Mouse (Mus musculus): ENCODE measurements at regions not wholly inside any gene's neighbourhood (a gene's known extent, or its start where the extent isn't known, plus 50 kb on each side); places are given as distances from the start of the nearest gene placed in this dataset.

GRCm38 (mm10) chr11:65638211-65638610 lies 149.9 kb downstream of the Map2k4 start:
- Histone ChIP-seq H3K36me3 (ENCODE audit: insufficient read depth) (no peaks in the 10 kb centered on the region), H3K9me3 (ENCODE audit: low read length) (no peaks in the 10 kb centered on the region), H3K9ac (no peak overlapping the region), H3K27ac (ENCODE audit: low read depth, low read length) (no peak overlapping the region), H3K27me3 (ENCODE audit: insufficient read depth, low read length) (no peaks in the 10 kb centered on the region), H3K4me2 (ENCODE audit: low read depth) (no peak overlapping the region), H3K4me1 (ENCODE audit: insufficient read depth) (no peaks in the 10 kb centered on the region), H3K4me3 (ENCODE audit: low read depth, low read length) (no peak overlapping the region)
- DNase-seq: no peak
- 82% methylated on average over 2 of the region's 2 CpGs for WGBS
- TF ChIP-seq CTCF (IDR thresholded peaks at IDR 0.05; ENCODE audit: low read depth): no peak
- ATAC-seq: no peak

DNA sequence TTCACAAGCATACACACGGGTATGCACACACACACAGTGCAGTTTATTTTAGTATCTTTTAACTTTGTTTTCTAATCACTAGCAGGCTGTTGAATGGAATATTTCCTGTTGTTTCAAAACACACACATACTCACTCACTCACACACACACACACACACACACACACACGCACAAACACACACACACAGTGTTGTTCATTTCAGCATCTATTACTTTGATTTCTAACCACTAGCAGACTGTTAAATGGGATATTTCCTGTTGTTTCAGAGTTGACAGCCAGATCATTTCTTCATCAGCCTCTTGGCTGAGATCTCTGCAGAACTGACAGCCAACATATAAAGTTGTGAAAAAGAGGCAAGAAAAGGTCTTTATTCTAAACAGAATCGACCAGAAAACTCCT lies 150.9 kb downstream of the Map2k4 start:
- no peak overlapping the region for H3K9ac ChIP-seq
- 70% methylated on average over 3 of the region's 3 CpGs for WGBS
- DNase-seq (no peak), ATAC-seq (no peak)
- no peak overlapping the region for H3K27ac ChIP-seq (ENCODE audit: low read depth, low read length)
- no peak overlapping the region for H3K4me3 ChIP-seq (ENCODE audit: low read depth, low read length)
- no peaks in the 10 kb centered on the region for H3K4me1 ChIP-seq (ENCODE audit: insufficient read depth)
- no peaks in the 10 kb centered on the region for H3K36me3 ChIP-seq (ENCODE audit: insufficient read depth)
- no peaks in the 10 kb centered on the region for H3K9me3 ChIP-seq (ENCODE audit: low read length)
- H3K4me2 ChIP-seq (ENCODE audit: low read depth): no peak overlapping the region
- no peaks in the 10 kb centered on the region for H3K27me3 ChIP-seq (ENCODE audit: insufficient read depth, low read length)
- no peak for TF ChIP-seq CTCF (IDR thresholded peaks at IDR 0.05; ENCODE audit: low read depth)

- ATAC-seq (no peak), DNase-seq (no peak)
- Histone ChIP-seq H3K4me3 (ENCODE audit: low read depth, low read length) (no peak overlapping the region), H3K9ac (no peak overlapping the region), H3K27me3 (ENCODE audit: insufficient read depth, low read length) (no peaks in the 10 kb centered on the region), H3K9me3 (ENCODE audit: low read length) (no peaks in the 10 kb centered on the region), H3K36me3 (ENCODE audit: insufficient read depth) (no peaks in the 10 kb centered on the region), H3K4me2 (ENCODE audit: low read depth) (no peak overlapping the region), H3K4me1 (ENCODE audit: insufficient read depth) (no peaks in the 10 kb centered on the region), H3K27ac (ENCODE audit: low read depth, low read length) (no peak overlapping the region)
- no peak for TF ChIP-seq CTCF (IDR thresholded peaks at IDR 0.05; ENCODE audit: low read depth)
- 84% methylated on average over 4 of the region's 4 CpGs for WGBS
Observed at GRCm38 (mm10) chr11:65635307-65635706, 152.8 kb downstream of the Map2k4 start.

DNA sequence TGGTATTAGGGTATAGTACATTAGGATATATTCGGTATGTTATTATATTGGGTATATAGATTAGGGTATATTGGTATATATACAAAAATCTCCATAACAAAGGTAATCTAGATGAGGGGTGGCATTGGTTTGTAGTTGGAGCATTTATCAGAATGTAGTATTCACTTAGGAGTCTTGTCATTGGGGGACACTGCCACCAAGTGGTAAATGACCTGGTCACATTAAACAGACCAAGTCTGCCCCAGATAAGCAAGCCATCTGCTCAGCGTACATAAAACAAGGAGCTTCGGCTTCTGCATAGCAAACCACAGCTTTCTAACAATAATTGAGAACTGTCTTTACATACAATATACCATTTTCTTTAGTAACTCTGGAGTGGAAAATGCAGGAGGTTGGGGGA lies 156.9 kb downstream of the Map2k4 start:
- H3K9ac ChIP-seq: no peak overlapping the region
- no peaks in the 10 kb centered on the region for H3K4me1 ChIP-seq (ENCODE audit: insufficient read depth)
- H3K27me3 ChIP-seq (ENCODE audit: insufficient read depth, low read length): no peaks in the 10 kb centered on the region
- DNase-seq: peak; percentile 45
- no peaks in the 10 kb centered on the region for H3K9me3 ChIP-seq (ENCODE audit: low read length)
- H3K27ac ChIP-seq (ENCODE audit: low read depth, low read length): no peak overlapping the region
- TF ChIP-seq CTCF (IDR thresholded peaks at IDR 0.05; ENCODE audit: low read depth): peak; percentile 60
- no peak overlapping the region for H3K4me2 ChIP-seq (ENCODE audit: low read depth)
- H3K4me3 ChIP-seq (ENCODE audit: low read depth, low read length): no peak overlapping the region
- no peak for ATAC-seq
- no peaks in the 10 kb centered on the region for H3K36me3 ChIP-seq (ENCODE audit: insufficient read depth)
- WGBS: 77% methylated on average over 3 of the region's 3 CpGs

DNA sequence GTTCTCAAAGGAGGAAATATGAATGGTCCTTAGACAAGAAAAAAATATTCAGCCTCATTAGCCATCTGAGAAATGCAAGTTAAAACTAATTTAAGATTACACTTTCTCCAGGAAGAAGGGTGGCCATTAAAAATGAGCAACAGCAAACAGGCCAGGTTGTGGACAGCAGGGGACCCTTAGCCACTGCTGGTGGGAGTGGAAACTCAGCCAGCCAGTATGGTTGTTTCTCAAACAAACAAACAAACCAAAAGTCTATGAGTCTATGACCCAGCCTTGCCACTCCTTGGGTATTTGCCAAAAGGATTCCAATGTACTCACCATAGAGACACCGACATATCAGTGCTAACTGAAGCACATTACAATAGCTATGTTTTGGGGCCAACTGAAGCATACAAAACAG lies 157.7 kb downstream of the Map2k4 start:
- no peaks in the 10 kb centered on the region for H3K36me3 ChIP-seq (ENCODE audit: insufficient read depth)
- H3K9ac ChIP-seq: no peak overlapping the region
- no peak for TF ChIP-seq CTCF (IDR thresholded peaks at IDR 0.05; ENCODE audit: low read depth)
- no peak for DNase-seq
- whole genome bisulfite sequencing: 43% methylated on average over 1 of the region's 1 CpGs
- H3K4me2 ChIP-seq (ENCODE audit: low read depth): no peak overlapping the region
- no peak overlapping the region for H3K4me3 ChIP-seq (ENCODE audit: low read depth, low read length)
- H3K4me1 ChIP-seq (ENCODE audit: insufficient read depth): no peaks in the 10 kb centered on the region
- H3K27me3 ChIP-seq (ENCODE audit: insufficient read depth, low read length): no peaks in the 10 kb centered on the region
- H3K9me3 ChIP-seq (ENCODE audit: low read length): no peaks in the 10 kb centered on the region
- ATAC-seq: no peak
- H3K27ac ChIP-seq (ENCODE audit: low read depth, low read length): no peak overlapping the region

DNA sequence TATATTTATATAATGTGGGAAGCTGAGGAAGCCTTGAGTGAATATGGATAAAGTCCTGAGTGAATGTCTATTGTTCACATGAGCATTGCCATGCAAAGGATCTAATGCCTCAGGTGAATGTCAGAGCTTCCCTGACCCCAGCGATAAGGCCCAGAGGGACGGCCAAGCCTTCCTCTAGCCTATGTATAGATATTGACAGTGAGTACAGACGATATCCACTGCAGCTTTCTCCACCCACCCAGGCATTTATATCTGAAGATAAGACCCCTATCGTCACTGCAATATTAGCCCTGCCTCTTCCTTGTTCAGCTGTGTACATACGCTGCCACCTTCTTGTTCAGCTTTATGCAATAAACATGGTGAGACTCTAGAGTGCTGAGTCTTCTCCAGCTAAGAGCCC lies 158.8 kb downstream of the Map2k4 start:
- ATAC-seq (no peak), DNase-seq (no peak)
- Histone ChIP-seq H3K4me3 (ENCODE audit: low read depth, low read length) (no peak overlapping the region), H3K4me2 (ENCODE audit: low read depth) (no peak overlapping the region), H3K27ac (ENCODE audit: low read depth, low read length) (no peak overlapping the region), H3K9ac (no peak overlapping the region), H3K27me3 (ENCODE audit: insufficient read depth, low read length) (no peaks in the 10 kb centered on the region), H3K9me3 (ENCODE audit: low read length) (no peaks in the 10 kb centered on the region), H3K36me3 (ENCODE audit: insufficient read depth) (no peaks in the 10 kb centered on the region), H3K4me1 (ENCODE audit: insufficient read depth) (no peaks in the 10 kb centered on the region)
- WGBS: 96% methylated on average over 5 of the region's 5 CpGs
- TF ChIP-seq CTCF (IDR thresholded peaks at IDR 0.05; ENCODE audit: low read depth): no peak

DNA sequence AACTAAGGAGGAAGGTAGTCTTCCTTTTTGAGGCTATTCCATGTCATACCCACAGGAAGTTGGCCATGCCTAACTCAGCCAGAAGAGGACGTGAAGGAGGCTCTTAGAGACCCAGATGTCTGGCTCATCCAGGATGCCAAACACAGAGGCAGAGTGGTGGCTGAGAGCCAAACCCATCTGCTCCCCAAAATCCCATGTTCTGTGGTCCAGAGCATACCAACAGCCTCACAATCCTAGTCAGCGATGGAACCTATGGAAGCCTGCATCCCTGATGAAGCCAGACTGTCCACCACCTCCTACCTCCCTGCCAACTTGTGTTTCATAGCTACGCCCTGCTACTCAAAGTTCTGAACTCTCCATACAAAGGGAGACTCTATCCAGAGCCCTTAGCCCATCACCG lies 169.1 kb downstream of the Map2k4 start:
- 86% methylated on average over 4 of the region's 4 CpGs for WGBS
- Histone ChIP-seq H3K27ac (ENCODE audit: low read depth, low read length) (no peak overlapping the region), H3K4me2 (ENCODE audit: low read depth) (no peak overlapping the region), H3K9me3 (ENCODE audit: low read length) (no peaks in the 10 kb centered on the region), H3K4me3 (ENCODE audit: low read depth, low read length) (no peak overlapping the region), H3K36me3 (ENCODE audit: insufficient read depth) (no peaks in the 10 kb centered on the region), H3K4me1 (ENCODE audit: insufficient read depth) (no peaks in the 10 kb centered on the region), H3K9ac (no peak overlapping the region), H3K27me3 (ENCODE audit: insufficient read depth, low read length) (no peaks in the 10 kb centered on the region)
- DNase-seq: no peak
- ATAC-seq: no peak
- no peak for TF ChIP-seq CTCF (IDR thresholded peaks at IDR 0.05; ENCODE audit: low read depth)

GRCm38 (mm10) chr11:65610536-65610935 lies 177.6 kb downstream of the Map2k4 start:
- H3K4me1 ChIP-seq (ENCODE audit: insufficient read depth): no peaks in the 10 kb centered on the region
- no peak overlapping the region for H3K9ac ChIP-seq
- H3K27me3 ChIP-seq (ENCODE audit: insufficient read depth, low read length): no peaks in the 10 kb centered on the region
- 95% methylated on average over 3 of the region's 3 CpGs for WGBS
- no peak overlapping the region for H3K27ac ChIP-seq (ENCODE audit: low read depth, low read length)
- no peak for ATAC-seq
- H3K9me3 ChIP-seq (ENCODE audit: low read length): no peaks in the 10 kb centered on the region
- no peaks in the 10 kb centered on the region for H3K36me3 ChIP-seq (ENCODE audit: insufficient read depth)
- no peak for TF ChIP-seq CTCF (IDR thresholded peaks at IDR 0.05; ENCODE audit: low read depth)
- H3K4me2 ChIP-seq (ENCODE audit: low read depth): no peak overlapping the region
- DNase-seq: no peak
- no peak overlapping the region for H3K4me3 ChIP-seq (ENCODE audit: low read depth, low read length)

Measured in forebrain, postnatal 0 days (tissue).